Mouse (Mus musculus) hindbrain, postnatal 0 days (tissue): ENCODE results near the gene Cxcl10. TPM values are rescaled to one million over a fixed set of nuclear protein-coding genes. Genes with fewer than 3 reads are reported as not detected.
"Not testable (repeated sequence)": the region's sequence is repeated elsewhere in the genome, so short reads cannot be mapped to it uniquely, and the experiment has no call there.

Source experiments
- ATAC-seq: fragments of 200-750 bp; cut with Nextera tagmentation; 2 replicates; pipeline ENCODE4 v1.8.0; 2017; ENCODE audit warnings: mild to moderate bottlenecking, moderate TSS enrichment, moderate library complexity
- DNase-seq: peaks from one replicate; pipeline ENCODE4 v3.0.0-alpha.2; 2015; ENCODE audit warnings: low spot score
- H3K27ac ChIP-seq: fragments of 300-500 bp; sonication (generic); 2 replicates; pipeline ENCODE4 v1.5.1; 2014; ENCODE audit warnings: mild to moderate bottlenecking
- H3K27me3 ChIP-seq: fragments of 300-500 bp; sonication (generic); 2 replicates; pipeline ENCODE4 v1.6.1; 2014; ENCODE audit warnings: low read length, mixed read lengths; ENCODE audit not compliant: insufficient read depth
- H3K36me3 ChIP-seq: fragments of 300-500 bp; sonication (generic); 2 replicates; pipeline ENCODE4 v1.6.1; 2014; ENCODE audit warnings: low read length, mixed read lengths; ENCODE audit not compliant: insufficient read depth
- H3K4me1 ChIP-seq: fragments of 300-500 bp; sonication (generic); 2 replicates; pipeline ENCODE4 v1.6.1; 2014; ENCODE audit warnings: antibody characterized with exemption, low read length, mixed read lengths; ENCODE audit not compliant: insufficient read depth
- H3K4me2 ChIP-seq: fragments of 300-500 bp; sonication (generic); 2 replicates; pipeline ENCODE4 v1.6.1; 2014; ENCODE audit warnings: low read depth, mild to moderate bottlenecking, low read length, moderate library complexity, mixed read lengths
- H3K4me3 ChIP-seq: fragments of 300-500 bp; sonication (generic); 2 replicates; pipeline ENCODE4 v1.5.1; 2014; ENCODE audit warnings: low read length
- H3K9ac ChIP-seq: fragments of 300-500 bp; sonication (generic); replicated peaks from 2 replicates; pipeline ENCODE4 v1.6.1; 2014; ENCODE audit warnings: mild to moderate bottlenecking, low read length, moderate library complexity, mixed read lengths
- H3K9me3 ChIP-seq: fragments of 300-500 bp; sonication (generic); 2 replicates; pipeline ENCODE4 v1.6.1; 2016; ENCODE audit warnings: low read length, mixed read lengths
- CTCF ChIP-seq: IDR thresholded peaks from 2 replicates; pipeline ENCODE4 v1.5.1; 2016; ENCODE audit warnings: antibody characterized with exemption, control low read depth, low read depth
- WGBS: fragments of 180-500 bp; shearing (Covaris S2); extraction: QIAGEN DNeasy Blood & Tissue Kit; methylation state at CpG from one replicate; pipeline ENCODE4 v1.1.7; 2014; 5-methylcytosine and 5-hydroxymethylcytosine counted together
- polyA plus RNA-seq: library from polyadenylated mRNA; unstranded; fragments of >200 nt; fragmentation: Nextera tagmentation; extraction: Ambion mirVana; gene quantifications from 2 replicates; pipeline ENCODE4 v1.2.1, GENCODE M21; 2015
- total RNA-seq: library from RNA; depleted of rRNA; stranded (reverse); fragments of >200 nt; gene quantifications from 2 replicates; pipeline ENCODE4 v1.2.3, GENCODE M21; 2014

The Cxcl10 gene
- total and polyA plus RNA-seq, 2 experiments from 2014 or later: 0.80 TPM; not detected in 1

DNA sequence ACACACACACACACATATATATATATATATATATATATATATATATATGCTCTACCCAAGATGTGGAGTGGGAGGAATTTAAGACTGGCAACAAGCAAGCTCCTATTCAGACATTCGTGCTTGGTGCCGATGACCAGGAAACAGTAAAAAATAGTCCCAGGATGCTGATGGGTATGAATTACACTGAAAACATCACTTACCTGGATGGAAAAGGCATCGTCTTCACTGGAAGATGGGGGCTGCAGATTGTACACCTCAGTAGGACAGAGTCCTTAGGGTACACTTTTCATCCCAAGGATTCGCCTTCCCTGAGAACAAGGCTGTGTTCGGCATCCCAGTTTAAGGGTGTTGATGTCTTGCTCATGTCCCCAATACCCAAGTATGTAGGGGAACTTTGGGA lies 15.3 kb upstream of the Cxcl10 start:
- no peak for TF ChIP-seq CTCF
- no peak overlapping the region for H3K9ac ChIP-seq
- ATAC-seq (no peak), DNase-seq (no peak)
- no peaks in the 10 kb centered on the region for H3K9me3 ChIP-seq
- no peaks in the 10 kb centered on the region for H3K27me3 ChIP-seq
- 96% methylated on average over 5 of the region's 5 CpGs for WGBS
- H3K4me2 ChIP-seq: no peak overlapping the region
- no peaks in the 10 kb centered on the region for H3K36me3 ChIP-seq
- no peak overlapping the region for H3K27ac ChIP-seq
- no peak overlapping the region for H3K4me3 ChIP-seq
- H3K4me1 ChIP-seq: no peaks in the 10 kb centered on the region

- Histone ChIP-seq H3K36me3 (no peaks in the 10 kb centered on the region), H3K9ac (no peak overlapping the region), H3K4me1 (no peaks in the 10 kb centered on the region), H3K27me3 (no peaks in the 10 kb centered on the region), H3K27ac (no peak overlapping the region), H3K9me3 (no peaks in the 10 kb centered on the region), H3K4me3 (no peak overlapping the region), H3K4me2 (no peak overlapping the region)
- TF ChIP-seq CTCF: no peak
- 19% methylated on average over 4 of the region's 4 CpGs for WGBS
- DNase-seq (no peak), ATAC-seq (no peak)
Observed at GRCm38 (mm10) chr5:92363179-92363578, 14.5 kb upstream of the Cxcl10 start.

DNA sequence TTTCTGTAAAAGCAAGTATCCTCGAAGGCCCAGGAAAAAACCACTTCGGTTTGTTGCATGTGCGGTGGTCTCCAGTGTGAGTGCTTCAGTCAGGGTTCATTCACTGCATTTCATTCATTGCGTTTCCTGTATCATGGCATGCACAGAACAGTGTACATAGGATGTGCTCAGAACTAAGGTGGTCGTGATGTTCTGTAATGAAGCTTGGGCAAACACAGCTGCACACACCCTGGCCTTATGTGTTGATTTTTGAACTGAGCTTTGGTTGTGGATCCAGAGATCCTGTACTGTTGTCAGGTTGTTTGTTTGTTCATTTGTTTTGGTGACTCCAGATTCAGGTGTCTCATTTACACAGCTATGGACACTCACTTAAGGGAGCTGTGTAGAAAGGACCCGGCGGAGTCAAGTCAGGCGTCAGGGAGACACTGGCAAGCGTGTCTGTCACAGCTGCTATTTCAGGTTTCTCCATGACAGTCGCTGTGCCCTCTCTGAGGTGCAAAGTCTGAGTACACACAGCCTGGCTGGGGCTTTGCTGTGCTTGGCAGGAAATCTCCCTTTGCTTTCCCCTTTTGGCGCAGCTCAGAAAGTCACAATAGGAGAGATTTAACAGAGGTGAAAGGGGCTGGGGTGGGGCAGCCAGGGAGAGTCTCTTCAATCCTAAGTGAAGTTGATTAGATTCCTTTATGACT lies 10.2 kb upstream of the Cxcl10 start:
- H3K4me2 ChIP-seq: no peak overlapping the region
- no peaks in the 10 kb centered on the region for H3K4me1 ChIP-seq
- no peak for TF ChIP-seq CTCF
- no peak overlapping the region for H3K9ac ChIP-seq
- WGBS: 77% methylated on average over 11 of the region's 11 CpGs
- no peaks in the 10 kb centered on the region for H3K9me3 ChIP-seq
- H3K27ac ChIP-seq: no peak overlapping the region
- H3K4me3 ChIP-seq: no peak overlapping the region
- DNase-seq (no peak), ATAC-seq (no peak)
- H3K27me3 ChIP-seq: no peaks in the 10 kb centered on the region
- no peaks in the 10 kb centered on the region for H3K36me3 ChIP-seq

- Histone ChIP-seq H3K4me3 (no peak overlapping the region), H3K4me1 (no peaks in the 10 kb centered on the region), H3K4me2 (no peak overlapping the region), H3K27ac (no peak overlapping the region), H3K9me3 (no peaks in the 10 kb centered on the region), H3K9ac (no peak overlapping the region), H3K27me3 (no peaks in the 10 kb centered on the region), H3K36me3 (no peaks in the 10 kb centered on the region)
- no peak for DNase-seq
- TF ChIP-seq CTCF: no peak
- ATAC-seq: no peak
- WGBS: 64% methylated on average over 11 of the region's 12 CpGs
Observed at GRCm38 (mm10) chr5:92358033-92358432, 9.3 kb upstream of the Cxcl10 start.

DNA sequence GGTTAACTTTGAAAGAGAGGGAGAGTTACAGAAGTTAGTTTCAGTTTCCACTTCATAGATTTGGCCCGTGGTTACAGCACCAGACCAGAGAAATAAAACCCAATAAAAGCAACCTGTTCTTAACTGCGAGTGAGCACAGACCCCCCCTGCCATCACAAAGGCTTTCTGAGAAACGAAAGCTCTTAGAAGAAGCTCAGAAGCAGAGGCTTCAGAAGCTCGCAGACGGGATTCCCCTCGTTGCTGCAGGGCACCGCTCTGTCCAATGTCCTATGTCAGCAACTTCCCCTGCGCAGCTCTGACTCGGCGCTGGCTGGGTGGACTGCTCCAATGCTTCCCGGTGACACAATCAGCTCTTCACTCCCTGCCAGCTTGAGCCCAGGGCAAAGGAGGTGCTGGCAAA lies 4.8 kb upstream of the Cxcl10 start:
- H3K4me2 ChIP-seq: peak overlapping the region; percentile 40
- DNase-seq (no peak), ATAC-seq (no peak)
- peak overlapping the region; percentile 10; the same call in 1 of the 2 replicates for H3K4me3 ChIP-seq
- no peaks in the 10 kb centered on the region for H3K36me3 ChIP-seq
- H3K4me1 ChIP-seq: no peaks in the 10 kb centered on the region
- H3K27me3 ChIP-seq: no peaks in the 10 kb centered on the region
- H3K9ac ChIP-seq: no peak overlapping the region
- WGBS: 48% methylated on average over 11 of the region's 11 CpGs
- no peak overlapping the region for H3K27ac ChIP-seq
- H3K9me3 ChIP-seq: no peaks in the 10 kb centered on the region
- TF ChIP-seq CTCF: no peak

DNA sequence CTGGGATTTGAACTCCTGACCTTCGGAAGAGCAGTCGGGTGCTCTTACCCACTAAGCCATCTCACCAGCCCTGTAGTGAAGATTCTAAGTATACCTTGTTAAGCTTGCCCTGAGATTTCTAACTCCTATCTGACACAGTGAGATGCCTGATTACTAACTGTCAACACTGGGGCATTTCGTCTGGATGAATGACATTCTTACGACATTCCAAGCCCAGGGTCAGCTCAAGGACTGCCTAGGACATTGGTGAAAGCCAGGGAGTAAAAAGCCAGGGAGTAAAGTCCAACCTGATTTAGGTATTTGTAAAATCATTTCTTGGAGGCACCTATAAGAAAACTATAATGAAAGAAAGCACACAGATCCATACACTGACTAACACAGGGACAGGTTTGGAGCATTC lies 4.0 kb upstream of the Cxcl10 start:
- DNase-seq, H3K4me2 ChIP-seq, H3K9me3 ChIP-seq, H3K4me3 ChIP-seq, H3K27ac ChIP-seq, H3K4me1 ChIP-seq, H3K9ac ChIP-seq, H3K36me3 ChIP-seq, ATAC-seq, H3K27me3 ChIP-seq: not testable (repeated sequence)
- 79% methylated on average over 4 of the region's 4 CpGs for WGBS

DNA sequence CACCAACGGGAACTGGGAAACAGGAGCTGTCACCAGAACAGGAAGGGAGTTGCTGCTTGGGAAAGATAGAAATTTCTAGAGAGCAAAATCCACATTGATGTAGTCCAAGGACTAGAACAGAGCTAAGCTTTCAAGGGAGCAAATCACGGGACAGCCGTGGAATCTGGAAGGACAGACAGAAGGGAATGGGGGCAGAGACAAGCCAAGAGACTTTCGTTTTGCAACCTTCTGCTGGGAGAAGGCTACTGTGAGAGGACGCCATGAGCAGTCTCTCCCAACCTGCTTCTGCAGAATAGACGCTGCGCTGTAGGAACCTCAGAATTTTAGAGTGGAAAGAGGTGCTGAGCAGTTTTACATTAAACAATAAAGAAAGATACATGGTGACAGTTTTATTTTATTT lies 1.0 kb upstream of the Cxcl10 start:
- DNase-seq: no peak
- no peaks in the 10 kb centered on the region for H3K36me3 ChIP-seq
- H3K27me3 ChIP-seq: no peaks in the 10 kb centered on the region
- H3K4me1 ChIP-seq: no peaks in the 10 kb centered on the region
- WGBS: 85% methylated on average over 7 of the region's 7 CpGs
- no peak for ATAC-seq
- TF ChIP-seq CTCF: no peak
- no peak overlapping the region for H3K9ac ChIP-seq
- H3K27ac ChIP-seq: no peak overlapping the region
- H3K9me3 ChIP-seq: no peaks in the 10 kb centered on the region
- H3K4me2 ChIP-seq: no peak overlapping the region
- no peak overlapping the region for H3K4me3 ChIP-seq
